Mouse (Mus musculus) cortical plate, adult 2 months (tissue): Measurements from ENCODE around the gene Lgr6.
A peak's percentile ranks its signal among the peaks of the same experiment; 100 is the strongest.

ENCODE experiments used
- CTCF ChIP-seq: fragments of 200-500 bp; IDR thresholded peaks from 2 replicates; pipeline ENCODE4 v1.5.1; 2011; ENCODE audit warnings: mild to moderate bottlenecking, control low read depth, low read length; ENCODE audit not compliant: insufficient read depth; ENCODE audit errors: extremely low read depth
- POLR2A ChIP-seq: fragments of 200-500 bp; IDR thresholded peaks from 2 replicates; pipeline ENCODE4 v1.6.1; 2011; ENCODE audit warnings: mild to moderate bottlenecking, low read length, control low read depth; ENCODE audit not compliant: insufficient read depth; ENCODE audit errors: extremely low read depth

- TF ChIP-seq POLR2A, result no peak
- 0 out of 2 replicates have a peak, but pooled peaks have one; percentile 12 for TF ChIP-seq CTCF
Observed at GRCm38 (mm10) chr1:135023583-135023982, 81.5 kb downstream of the Lgr6 start.
